8 mouse cellular contexts compared by ENCODE assay signal in genomic region chr17:48045631-48046030, GRCm38 (mm10). TPM values are rescaled to one million over a fixed set of nuclear protein-coding genes. Genes with fewer than 3 reads are reported as not detected.
DNase-seq lines count a peak whose midpoint lies in the region; ATAC-seq and TF ChIP-seq lines count a peak whose summit lies in the region.

No protein-coding gene starts in this region.

- DNase-seq in cerebellum, adult 11 months: peak; percentile 15
- DNase-seq in cerebellum, adult 11-12 months: no peak
- DNase-seq in neural tube, embryonic 10.5 days (ENCODE audit: extremely low spot score, low spot score): peak; percentile 87
- peak; percentile 87 for DNase-seq in embryo, embryonic 10.5 days (ENCODE audit: low spot score)
- DNase-seq in kidney, postnatal 25 days: peak; percentile 70 to 92
- DNase-seq in lung, postnatal 10 days: peak; percentile 89
- DNase-seq in spleen, adult 2 months (ENCODE audit: low read depth in 1 of 2, low spot score in 2 of 2): peak; percentile 50 to 75

- H3K27ac ChIP-seq in neural tube, embryonic 15.5 days (replicated peaks): no peak overlapping the region
- no peak overlapping the region for H3K27ac ChIP-seq in spleen, adult 2 months (ENCODE audit: insufficient read depth, low read length)

- peaks cover 8% of the 10 kb centered on the region for H3K27me3 ChIP-seq in neural tube, embryonic 15.5 days (replicated peaks)
- H3K27me3 ChIP-seq in spleen, adult 2 months (ENCODE audit: control insufficient read depth, insufficient read depth, low read length): no peaks in the 10 kb centered on the region

- ATAC-seq in neural tube, embryonic 15.5 days (ENCODE audit: low FRiP score): no peak

- H3K9ac ChIP-seq in neural tube, embryonic 15.5 days (replicated peaks): no peak overlapping the region

- peaks cover 10% of the 10 kb centered on the region for H3K4me1 ChIP-seq in neural tube, embryonic 15.5 days
- H3K4me1 ChIP-seq in spleen, adult 2 months (ENCODE audit: control insufficient read depth, insufficient read depth, insufficient read length): peaks cover 10% of the 10 kb centered on the region; the same call in 1 of the 2 replicates

- no peak for TF ChIP-seq POLR2A in spleen, adult 2 months (IDR thresholded peaks at IDR 0.05; ENCODE audit: low read depth, low read length)

- no peaks in the 10 kb centered on the region for H3K36me3 ChIP-seq in neural tube, embryonic 15.5 days
- H3K36me3 ChIP-seq in spleen, adult 2 months (ENCODE audit: control insufficient read depth, insufficient read depth, low read length): no peaks in the 10 kb centered on the region

- no peak overlapping the region for H3K4me2 ChIP-seq in neural tube, embryonic 15.5 days

- peak; percentile 55; the same call in 1 of the 2 replicates for TF ChIP-seq CTCF in spleen, adult 2 months (IDR thresholded peaks at IDR 0.05; ENCODE audit: extremely low read depth, insufficient read depth, insufficient read length, insufficient replicate concordance)

- no peaks in the 10 kb centered on the region for H3K9me3 ChIP-seq in neural tube, embryonic 15.5 days (replicated peaks)

- no peak overlapping the region for H3K4me3 ChIP-seq in neural tube, embryonic 15.5 days (replicated peaks)
- H3K4me3 ChIP-seq in spleen, adult 2 months (ENCODE audit: extremely low read depth, insufficient read depth, insufficient read length): no peak overlapping the region

- 34% methylated on average over 4 of the region's 4 CpGs for WGBS in neural tube, embryonic 15.5 days
- 49% methylated on average over 4 of the region's 4 CpGs for WGBS in spleen, adult 2 months

RNA-seq across cellular contexts. Expression of gene 1700122O11Rik, which starts 7.5 kb away (rescaled TPM):
- polyA plus RNA-seq in neural tube, embryonic 15.5 days (2015; fragmentation: Nextera tagmentation; extraction: Ambion mirVana): not detected in 2 replicates
- not detected in 2 replicates for polyA plus RNA-seq in spleen, adult 2 months (2012; rRNA removed)

RNA-seq across cellular contexts. Expression of gene 1700067P10Rik, which starts 43.5 kb away (rescaled TPM):
- polyA plus RNA-seq in neural tube, embryonic 15.5 days (2015; fragmentation: Nextera tagmentation; extraction: Ambion mirVana): not detected in 2 replicates
- polyA plus RNA-seq in spleen, adult 2 months (2012; rRNA removed): not detected in 2 replicates
